Mouse (Mus musculus) regulatory T cell (primary cell): ENCODE measurements around the gene Foxp1.

Experiments used
- in situ Hi-C: fragments of 300-600 bp; cut with MboI, MseI; formaldehyde crosslinking; loops from one replicate; pipeline ENCODE4 v1.15.1; 2025; ENCODE audit warnings: high pct_unique_total_duplicates

Foxp1 gene

GRCm38 (mm10) chr6:99521038-99521640 is 1.4 kb downstream of the Foxp1 start:
- in situ Hi-C loops: loop anchor here (5.0 kb wide), 1 partner anchor 79 kb away; no protein-coding TSS in a partner anchor

- in situ Hi-C loops: loop anchor here (5.0 kb wide), 1 partner anchor 78 kb away; no protein-coding TSS in a partner anchor
These were observed 1.9 kb downstream of the Foxp1 start for GRCm38 (mm10) chr6:99520676-99521037.

GRCm38 (mm10) chr6:99519806-99520675 is 2.5 kb downstream of the Foxp1 start:
- in situ Hi-C loops: loop anchor here (5.0 kb wide), 1 partner anchor 78 kb away; no protein-coding TSS in a partner anchor

GRCm38 (mm10) chr6:99519052-99519451 is 3.5 kb downstream of the Foxp1 start:
- in situ Hi-C loops: no loop called here

- in situ Hi-C loops: no loop called here
These were observed 6.8 kb downstream of the Foxp1 start for GRCm38 (mm10) chr6:99515667-99516199.

GRCm38 (mm10) chr6:99511862-99512261 is 10.7 kb downstream of the Foxp1 start:
- in situ Hi-C loops: no loop called here

- in situ Hi-C loops: no loop called here
These were observed 13.3 kb downstream of the Foxp1 start for GRCm38 (mm10) chr6:99509189-99509592.

- in situ Hi-C loops: no loop called here
These were observed 15.7 kb downstream of the Foxp1 start for GRCm38 (mm10) chr6:99506816-99507215.

GRCm38 (mm10) chr6:99503741-99504140 is 18.8 kb downstream of the Foxp1 start:
- in situ Hi-C loops: no loop called here

GRCm38 (mm10) chr6:99502727-99503126 is 19.8 kb downstream of the Foxp1 start:
- in situ Hi-C loops: no loop called here

- in situ Hi-C loops: no loop called here
These were observed 20.2 kb downstream of the Foxp1 start for GRCm38 (mm10) chr6:99502314-99502713.

GRCm38 (mm10) chr6:99500570-99501270 is 21.8 kb downstream of the Foxp1 start:
- in situ Hi-C loops: no loop called here

- in situ Hi-C loops: loop anchor here (10.0 kb wide), 1 partner anchor 767 kb away; no protein-coding TSS in a partner anchor
These were observed 24.4 kb downstream of the Foxp1 start for GRCm38 (mm10) chr6:99498082-99498481.

GRCm38 (mm10) chr6:99496114-99496513 is 26.4 kb downstream of the Foxp1 start:
- in situ Hi-C loops: loop anchor here (10.0 kb wide), 1 partner anchor 769 kb away; no protein-coding TSS in a partner anchor

- in situ Hi-C loops: loop anchor here (10.0 kb wide), 1 partner anchor 772 kb away; no protein-coding TSS in a partner anchor
These were observed 29.6 kb downstream of the Foxp1 start for GRCm38 (mm10) chr6:99492937-99493336.

- in situ Hi-C loops: loop anchor here (10.0 kb wide), 1 partner anchor 773 kb away; no protein-coding TSS in a partner anchor
These were observed 30.5 kb downstream of the Foxp1 start for GRCm38 (mm10) chr6:99491979-99492544.

GRCm38 (mm10) chr6:99491146-99491545 is 31.4 kb downstream of the Foxp1 start:
- in situ Hi-C loops: loop anchor here (10.0 kb wide), 1 partner anchor 774 kb away; no protein-coding TSS in a partner anchor

GRCm38 (mm10) chr6:99489900-99490648 is 32.4 kb downstream of the Foxp1 start:
- in situ Hi-C loops: loop anchor here (10.0 kb wide), 1 partner anchor 775 kb away; no protein-coding TSS in a partner anchor

- in situ Hi-C loops: no loop called here
These were observed 33.1 kb downstream of the Foxp1 start for GRCm38 (mm10) chr6:99489423-99489822.

- in situ Hi-C loops: no loop called here
These were observed 36.5 kb downstream of the Foxp1 start for GRCm38 (mm10) chr6:99485884-99486640.
